Mouse (Mus musculus): ENCODE measurements around the gene Spock1. TPM values are rescaled to one million over a fixed set of nuclear protein-coding genes. Genes with fewer than 3 reads are reported as not detected.

Gene Spock1
- polyA plus RNA-seq, 1 experiment, result 0.23 TPM

DNA sequence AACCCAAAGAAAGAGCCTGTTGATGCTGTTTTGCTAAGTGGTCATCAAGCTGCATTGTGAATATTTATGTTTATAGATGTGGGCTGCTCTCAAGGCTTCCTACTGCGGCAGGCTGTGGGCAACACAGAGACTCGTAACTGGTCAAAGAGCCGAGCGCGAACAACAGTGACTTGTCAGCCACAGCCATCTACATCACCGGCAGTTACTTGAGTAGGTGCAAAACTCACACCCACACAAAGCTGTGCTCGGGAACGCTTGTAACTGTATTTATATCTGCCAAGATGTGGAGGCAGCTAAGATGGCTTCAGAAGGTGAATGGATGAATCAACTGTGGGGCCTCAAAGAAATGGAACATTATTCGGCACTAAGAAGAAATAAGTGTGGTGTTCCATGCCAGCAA lies 23.9 kb upstream of the Spock1 start:
- 93% methylated on average over 9 of the region's 9 CpGs for WGBS
- no peaks in the 10 kb centered on the region for H3K4me1 ChIP-seq (ENCODE audit: control insufficient read depth, insufficient read depth, insufficient read length, low read length)
- H3K27me3 ChIP-seq (ENCODE audit: control insufficient read depth, insufficient read depth, low read length), result no peaks in the 10 kb centered on the region
- H3K4me3 ChIP-seq (ENCODE audit: low read depth, low read length), result no peak overlapping the region
- no peak overlapping the region for H3K27ac ChIP-seq (ENCODE audit: insufficient read depth, low read depth, low read length)
- no peaks in the 10 kb centered on the region for H3K36me3 ChIP-seq (ENCODE audit: control insufficient read depth, insufficient read depth, low read length)
- TF ChIP-seq POLR2A (IDR thresholded peaks at IDR 0.05; ENCODE audit: low read depth, low read length) (no peak), CTCF (IDR thresholded peaks at IDR 0.05; ENCODE audit: extremely low read depth, insufficient read length, insufficient replicate concordance, low read depth, low read length) (no peak)

- no peaks in the 10 kb centered on the region for H3K36me3 ChIP-seq (ENCODE audit: control insufficient read depth, insufficient read depth, low read length)
- H3K4me3 ChIP-seq (ENCODE audit: low read depth, low read length), result no peak overlapping the region
- H3K4me1 ChIP-seq (ENCODE audit: control insufficient read depth, insufficient read depth, insufficient read length, low read length), result no peaks in the 10 kb centered on the region
- no peak for TF ChIP-seq CTCF (IDR thresholded peaks at IDR 0.05; ENCODE audit: extremely low read depth, insufficient read length, insufficient replicate concordance, low read depth, low read length)
- TF ChIP-seq POLR2A (IDR thresholded peaks at IDR 0.05; ENCODE audit: low read depth, low read length), result no peak
- 75% methylated on average over 3 of the region's 3 CpGs for WGBS
- no peaks in the 10 kb centered on the region for H3K27me3 ChIP-seq (ENCODE audit: control insufficient read depth, insufficient read depth, low read length)
- no peak overlapping the region for H3K27ac ChIP-seq (ENCODE audit: insufficient read depth, low read depth, low read length)
Measured at GRCm38 (mm10) chr13:57931376-57931775, 23.2 kb upstream of the Spock1 start.

DNA sequence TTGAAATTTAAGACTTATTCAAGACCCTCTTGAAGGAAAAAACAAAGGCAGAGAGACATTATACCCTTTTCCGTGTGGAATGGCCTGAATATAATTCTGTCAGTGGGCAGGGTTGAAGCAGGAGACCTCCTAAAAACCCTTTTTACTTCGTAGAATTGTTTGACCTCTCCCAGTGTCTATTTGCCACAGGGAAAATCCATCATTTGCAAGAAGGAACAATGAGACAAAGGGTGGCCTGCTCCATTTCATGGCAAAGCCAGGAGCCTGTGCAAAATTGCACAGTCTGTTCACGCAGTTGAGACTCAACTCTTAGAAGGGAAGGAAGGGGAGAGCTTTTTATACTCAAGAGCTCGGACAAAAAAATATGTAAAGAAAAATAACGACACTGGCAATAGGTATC lies 22.6 kb upstream of the Spock1 start:
- TF ChIP-seq POLR2A (IDR thresholded peaks at IDR 0.05; ENCODE audit: low read depth, low read length), result no peak
- no peak for TF ChIP-seq CTCF (IDR thresholded peaks at IDR 0.05; ENCODE audit: extremely low read depth, insufficient read length, insufficient replicate concordance, low read depth, low read length)
- H3K27me3 ChIP-seq (ENCODE audit: control insufficient read depth, insufficient read depth, low read length), result no peaks in the 10 kb centered on the region
- no peak overlapping the region for H3K4me3 ChIP-seq (ENCODE audit: low read depth, low read length)
- no peaks in the 10 kb centered on the region for H3K36me3 ChIP-seq (ENCODE audit: control insufficient read depth, insufficient read depth, low read length)
- no peak overlapping the region for H3K27ac ChIP-seq (ENCODE audit: insufficient read depth, low read depth, low read length)
- no peaks in the 10 kb centered on the region for H3K4me1 ChIP-seq (ENCODE audit: control insufficient read depth, insufficient read depth, insufficient read length, low read length)
- WGBS, result 65% methylated on average over 5 of the region's 5 CpGs

GRCm38 (mm10) chr13:57930283-57930682 lies 22.2 kb upstream of the Spock1 start:
- TF ChIP-seq POLR2A (IDR thresholded peaks at IDR 0.05; ENCODE audit: low read depth, low read length), result no peak
- no peak for TF ChIP-seq CTCF (IDR thresholded peaks at IDR 0.05; ENCODE audit: extremely low read depth, insufficient read length, insufficient replicate concordance, low read depth, low read length)

GRCm38 (mm10) chr13:57919947-57920346 lies 11.8 kb upstream of the Spock1 start:
- H3K4me3 ChIP-seq (ENCODE audit: low read depth, low read length), result no peak overlapping the region
- H3K27me3 ChIP-seq (ENCODE audit: control insufficient read depth, insufficient read depth, low read length), result no peaks in the 10 kb centered on the region
- no peaks in the 10 kb centered on the region for H3K4me1 ChIP-seq (ENCODE audit: control insufficient read depth, insufficient read depth, insufficient read length, low read length)
- TF ChIP-seq POLR2A (IDR thresholded peaks at IDR 0.05; ENCODE audit: low read depth, low read length) (no peak), CTCF (IDR thresholded peaks at IDR 0.05; ENCODE audit: extremely low read depth, insufficient read length, insufficient replicate concordance, low read depth, low read length) (no peak)
- 70% methylated on average over 4 of the region's 4 CpGs for WGBS
- H3K36me3 ChIP-seq (ENCODE audit: control insufficient read depth, insufficient read depth, low read length), result no peaks in the 10 kb centered on the region
- H3K27ac ChIP-seq (ENCODE audit: insufficient read depth, low read depth, low read length), result no peak overlapping the region

More at GRCm38 (mm10) chr13:57930283-57930682, 22.2 kb upstream of the Spock1 start:
- Histone ChIP-seq H3K27me3 (ENCODE audit: control insufficient read depth, insufficient read depth, low read length) (no peaks in the 10 kb centered on the region), H3K36me3 (ENCODE audit: control insufficient read depth, insufficient read depth, low read length) (no peaks in the 10 kb centered on the region), H3K27ac (ENCODE audit: insufficient read depth, low read depth, low read length) (no peak overlapping the region), H3K4me1 (ENCODE audit: control insufficient read depth, insufficient read depth, insufficient read length, low read length) (no peaks in the 10 kb centered on the region), H3K4me3 (ENCODE audit: low read depth, low read length) (no peak overlapping the region)
- 65% methylated on average over 2 of the region's 2 CpGs for WGBS

DNA sequence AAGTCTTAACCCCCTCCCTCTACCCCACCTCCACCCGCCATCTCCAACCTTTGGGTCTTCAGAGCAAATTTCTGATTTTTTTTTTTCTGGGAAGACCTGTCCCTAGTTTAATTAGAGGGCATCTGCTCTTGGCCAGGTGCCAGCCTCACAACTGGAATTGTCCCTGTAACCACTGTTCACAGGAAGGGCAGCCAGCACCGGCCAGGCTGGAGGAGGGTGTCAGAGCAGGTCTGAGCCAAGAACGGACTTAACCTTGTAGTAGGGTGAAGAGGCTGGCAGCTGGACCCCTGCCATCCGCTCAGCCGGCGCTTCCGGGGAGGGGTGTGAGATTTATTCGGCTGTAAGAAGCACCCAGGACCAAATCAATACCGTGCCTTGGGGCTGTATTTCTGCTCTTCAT lies 3.0 kb upstream of the Spock1 start:
- H3K27ac ChIP-seq (ENCODE audit: insufficient read depth, low read depth, low read length), result no peak overlapping the region
- no peaks in the 10 kb centered on the region for H3K4me1 ChIP-seq (ENCODE audit: control insufficient read depth, insufficient read depth, insufficient read length, low read length)
- WGBS, result 77% methylated on average over 9 of the region's 9 CpGs
- H3K4me3 ChIP-seq (ENCODE audit: low read depth, low read length), result no peak overlapping the region
- no peaks in the 10 kb centered on the region for H3K36me3 ChIP-seq (ENCODE audit: control insufficient read depth, insufficient read depth, low read length)
- peaks cover 9% of the 10 kb centered on the region for H3K27me3 ChIP-seq (ENCODE audit: control insufficient read depth, insufficient read depth, low read length)
- TF ChIP-seq POLR2A (IDR thresholded peaks at IDR 0.05; ENCODE audit: low read depth, low read length) (no peak), CTCF (IDR thresholded peaks at IDR 0.05; ENCODE audit: extremely low read depth, insufficient read length, insufficient replicate concordance, low read depth, low read length) (no peak)

DNA sequence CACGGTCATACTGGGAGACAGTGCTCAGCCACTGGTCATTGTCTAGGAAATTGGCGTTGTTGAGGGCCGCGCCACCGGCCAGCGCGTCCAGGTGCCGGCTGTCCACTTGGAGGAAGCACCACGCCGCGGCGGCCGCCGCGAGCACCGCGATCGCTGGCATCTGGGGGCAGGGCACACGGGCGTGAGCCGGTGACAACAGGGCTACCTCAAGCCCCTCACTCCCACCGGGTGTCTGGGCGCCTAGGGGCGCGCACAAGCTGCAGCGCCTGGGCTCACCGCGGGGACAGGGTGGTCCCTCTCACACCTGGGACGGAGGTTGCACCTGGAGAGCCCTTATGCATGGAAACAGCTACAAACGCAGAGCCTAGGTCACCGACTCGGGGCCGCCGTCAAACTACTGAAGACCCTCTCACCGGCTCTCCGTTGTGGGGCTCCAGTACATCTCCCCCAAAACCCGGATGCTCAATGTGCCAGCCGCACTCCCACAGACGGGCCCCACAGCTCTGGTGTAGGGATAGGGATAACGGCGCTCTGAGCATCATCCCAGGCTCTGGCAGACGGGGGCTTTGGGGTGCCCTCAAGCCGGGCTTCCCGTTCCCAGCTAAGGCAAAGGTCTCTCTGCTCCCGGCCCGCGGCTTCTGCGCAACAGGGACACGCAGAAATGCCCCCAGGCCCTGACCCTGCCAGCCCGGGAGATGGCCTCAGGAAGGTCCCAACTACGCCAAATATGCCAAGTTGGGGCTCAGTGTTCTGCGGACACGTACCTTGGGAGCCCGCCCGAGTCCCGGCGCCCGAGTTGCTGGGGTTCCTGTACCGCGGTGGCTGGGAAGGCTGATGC lies 485 bp downstream of the Spock1 start:
- no peak for TF ChIP-seq CTCF (IDR thresholded peaks at IDR 0.05; ENCODE audit: extremely low read depth, insufficient read length, insufficient replicate concordance, low read depth, low read length)
- no peak for TF ChIP-seq POLR2A (IDR thresholded peaks at IDR 0.05; ENCODE audit: low read depth, low read length)
- H3K4me3 ChIP-seq (ENCODE audit: low read depth, low read length), result no peak overlapping the region; the same call in 1 of the 2 replicates
- H3K4me1 ChIP-seq (ENCODE audit: control insufficient read depth, insufficient read depth, insufficient read length, low read length), result no peaks in the 10 kb centered on the region
- no peak overlapping the region for H3K27ac ChIP-seq (ENCODE audit: insufficient read depth, low read depth, low read length)
- 6% methylated on average over 60 of the region's 60 CpGs for WGBS
- peaks cover 9% of the 10 kb centered on the region for H3K27me3 ChIP-seq (ENCODE audit: control insufficient read depth, insufficient read depth, low read length)
- H3K36me3 ChIP-seq (ENCODE audit: control insufficient read depth, insufficient read depth, low read length), result no peaks in the 10 kb centered on the region

Measured in small intestine, adult 2 months (tissue).